Mouse (Mus musculus) left cerebral cortex, adult 9 months (tissue): Measurements from ENCODE around the gene Ucn3.
A peak's percentile ranks its signal among the peaks of the same experiment; 100 is the strongest.
"Not testable (repeated sequence)": the region's sequence is repeated elsewhere in the genome, so short reads cannot be mapped to it uniquely, and the experiment has no call there.

Source experiments
- DNase-seq, 2 experiments: peaks; one replicate each; pipeline ENCODE4 v3.0.0; 2022; ENCODE audit warnings: low spot score in 2 of 2

Gene Ucn3

DNA sequence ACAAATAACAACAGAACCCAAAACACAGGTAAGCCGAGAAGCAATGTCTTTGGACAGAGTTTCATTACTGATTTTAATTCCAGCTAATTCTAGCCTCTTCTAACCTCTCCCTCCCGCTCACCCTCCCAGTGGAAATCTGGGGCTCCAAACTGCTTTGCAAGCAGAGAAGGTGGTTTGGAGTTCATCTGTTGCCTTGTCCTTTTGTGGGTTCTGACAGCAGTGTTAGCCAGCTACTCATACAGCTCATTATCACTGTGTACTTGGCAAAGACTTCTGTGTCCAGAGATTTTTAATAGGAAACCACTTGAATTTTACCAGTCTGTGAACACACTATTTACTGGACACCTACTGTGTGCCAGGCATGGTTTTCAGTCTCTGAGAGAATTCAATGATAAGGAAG lies at the start of gene Ucn3:
Gene Ucn3, minus strand, starts transcription at position 101 of the 400 bp plus-strand sequence.
- no peak for DNase-seq

- no peak for DNase-seq
Observed at GRCm38 (mm10) chr13:3992081-3992480, 46.9 kb upstream of the Ucn3 start.

DNA sequence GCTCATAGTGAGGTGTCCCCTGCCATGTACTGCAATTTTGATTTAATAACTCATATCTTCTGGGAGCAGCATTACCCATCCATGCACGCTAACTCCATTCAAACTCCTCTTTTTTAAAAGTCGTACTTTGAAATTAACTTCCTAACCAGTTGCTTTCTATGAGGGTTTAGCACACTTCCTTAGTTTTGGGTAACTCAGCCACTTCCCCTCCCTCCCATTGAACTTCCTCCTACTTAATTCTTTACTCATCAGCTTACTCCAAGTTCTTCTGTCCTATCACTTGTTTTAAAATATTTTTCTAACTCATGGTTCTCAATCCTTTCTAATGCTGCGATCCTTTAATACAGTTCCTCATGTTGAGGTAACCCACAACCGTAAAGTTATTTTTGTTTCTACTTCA lies 23.7 kb upstream of the Ucn3 start:
- DNase-seq = no peak

DNA sequence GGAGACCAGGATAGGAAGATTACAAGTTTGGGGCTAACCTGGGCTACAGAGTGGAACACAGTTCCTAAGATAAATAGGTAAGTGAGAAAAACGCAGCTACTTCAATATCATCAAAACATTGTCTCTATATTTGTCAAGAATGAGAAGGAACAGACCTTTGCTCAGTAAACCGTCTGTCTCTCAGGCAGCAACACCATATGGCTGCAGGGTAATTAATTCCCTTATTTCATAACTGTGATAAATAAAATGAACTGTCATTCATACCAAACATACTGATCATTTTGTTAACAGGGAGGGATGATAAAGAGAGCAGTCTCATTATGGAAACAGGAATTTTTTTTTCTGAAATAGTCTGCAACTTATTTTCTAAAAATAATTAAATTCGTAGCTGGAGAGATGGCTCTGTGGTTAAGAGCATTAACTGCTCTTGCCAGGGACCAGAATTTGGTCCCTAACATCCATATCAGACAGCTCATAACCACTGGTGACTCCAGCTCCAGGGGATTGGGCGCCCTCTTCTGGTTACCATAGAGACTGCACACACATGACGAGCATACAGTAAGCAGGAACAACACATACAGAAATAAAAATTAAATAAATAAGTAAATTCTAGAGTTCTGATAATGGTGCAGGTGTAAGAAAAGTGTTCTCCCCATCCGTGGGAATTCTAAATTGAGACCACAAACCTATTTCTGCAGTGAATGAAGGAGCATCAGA lies 6.2 kb upstream of the Ucn3 start:
- DNase-seq = no peak

- DNase-seq = no peak
Observed at GRCm38 (mm10) chr13:3949477-3949876, 4.3 kb upstream of the Ucn3 start.

GRCm38 (mm10) chr13:3947267-3947666 lies 2.1 kb upstream of the Ucn3 start:
- DNase-seq = no peak

DNA sequence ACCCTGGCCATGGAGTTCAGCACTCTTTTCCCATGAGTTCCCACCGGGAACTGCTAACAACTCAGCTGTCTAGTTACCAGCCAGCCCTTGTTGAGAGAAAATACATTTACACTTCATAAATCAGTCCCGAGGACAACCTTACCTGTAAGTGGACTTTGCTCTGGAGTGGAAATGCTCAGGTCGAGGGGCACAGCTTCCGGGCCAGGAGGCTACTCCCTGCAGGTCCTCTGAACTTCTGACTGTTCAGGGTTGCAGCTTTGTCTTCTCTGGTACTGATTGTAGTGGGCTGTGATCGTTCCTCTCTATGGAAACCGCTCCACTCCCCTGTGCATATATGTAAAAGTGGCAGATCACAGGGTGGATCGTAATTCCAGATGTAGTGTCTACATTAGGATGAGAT lies 450 bp downstream of the Ucn3 start:
- no peak for DNase-seq

DNA sequence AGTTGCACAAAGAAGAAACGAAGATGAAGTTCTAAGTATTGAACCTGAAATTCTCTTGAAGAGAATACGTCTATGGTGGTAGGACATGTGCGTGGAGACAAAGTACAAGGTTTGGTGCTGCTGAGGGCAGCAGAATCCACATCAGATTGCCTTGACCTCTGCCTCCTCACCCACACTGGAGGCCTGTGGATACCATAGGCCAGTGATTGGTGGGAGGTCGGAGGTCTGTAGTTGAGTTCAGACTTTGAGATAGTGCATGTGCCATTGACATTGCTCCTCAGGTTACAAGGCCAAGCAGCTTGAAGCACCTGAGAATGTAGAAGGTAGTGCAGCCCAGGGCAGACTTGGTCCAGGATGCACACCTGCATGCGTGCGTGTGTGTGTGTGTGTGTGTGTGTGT lies 19.1 kb downstream of the Ucn3 start:
- DNase-seq = no peak

GRCm38 (mm10) chr13:3925632-3926031 lies 19.5 kb downstream of the Ucn3 start:
- no peak for DNase-seq

DNA sequence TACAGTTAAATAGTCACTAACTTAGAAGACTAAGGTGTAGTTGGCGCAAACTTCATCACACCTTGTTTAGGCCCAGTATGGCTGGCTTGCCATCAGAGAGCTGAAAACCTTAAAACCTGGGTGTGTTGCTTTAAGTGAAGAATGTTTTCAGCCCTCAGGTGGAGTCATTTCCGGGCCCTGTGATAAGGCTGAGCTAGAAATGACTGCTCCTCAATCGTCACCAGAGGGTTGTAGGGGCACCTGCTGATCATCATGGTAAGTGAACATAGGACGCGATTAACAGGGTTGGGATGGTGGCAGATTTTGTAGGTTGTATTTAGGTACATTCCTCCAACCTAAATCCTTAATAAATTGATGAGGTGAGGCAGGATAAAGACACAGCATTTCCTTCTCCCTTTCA lies 20.7 kb downstream of the Ucn3 start:
- DNase-seq = no peak

GRCm38 (mm10) chr13:3917571-3918311 lies 27.4 kb downstream of the Ucn3 start, which contains the start of the genes Net1 and Tubal3:
Gene Net1, minus strand, starts transcription at chr13:3918220.
Gene Tubal3, plus strand, starts transcription at chr13:3918274.
- DNase-seq = peak; percentile 42 to 90

- no peak for DNase-seq
Observed at GRCm38 (mm10) chr13:3913504-3913903, 31.6 kb downstream of the Ucn3 start.

GRCm38 (mm10) chr13:3910356-3910755 lies 34.8 kb downstream of the Ucn3 start:
- DNase-seq = no peak

DNA sequence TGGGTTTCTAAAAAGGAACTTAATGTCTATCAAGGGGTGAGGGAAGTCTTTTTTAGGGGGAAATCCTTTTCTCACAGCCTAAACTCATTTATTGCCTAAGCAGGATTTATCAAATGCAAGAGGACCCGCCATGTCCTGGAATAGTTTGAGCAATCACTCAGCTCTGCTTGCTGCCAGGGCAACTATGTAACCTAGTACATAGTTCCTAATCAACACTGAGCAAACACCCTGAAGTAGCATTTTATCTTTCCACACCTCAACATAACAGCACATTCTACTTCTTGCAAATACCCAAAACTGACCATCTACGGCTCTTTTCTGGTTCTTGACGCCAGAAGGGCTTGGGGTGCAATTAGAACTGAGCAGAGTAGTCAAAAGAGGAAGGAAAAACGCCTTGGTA lies 36.9 kb downstream of the Ucn3 start:
- DNase-seq = no peak

DNA sequence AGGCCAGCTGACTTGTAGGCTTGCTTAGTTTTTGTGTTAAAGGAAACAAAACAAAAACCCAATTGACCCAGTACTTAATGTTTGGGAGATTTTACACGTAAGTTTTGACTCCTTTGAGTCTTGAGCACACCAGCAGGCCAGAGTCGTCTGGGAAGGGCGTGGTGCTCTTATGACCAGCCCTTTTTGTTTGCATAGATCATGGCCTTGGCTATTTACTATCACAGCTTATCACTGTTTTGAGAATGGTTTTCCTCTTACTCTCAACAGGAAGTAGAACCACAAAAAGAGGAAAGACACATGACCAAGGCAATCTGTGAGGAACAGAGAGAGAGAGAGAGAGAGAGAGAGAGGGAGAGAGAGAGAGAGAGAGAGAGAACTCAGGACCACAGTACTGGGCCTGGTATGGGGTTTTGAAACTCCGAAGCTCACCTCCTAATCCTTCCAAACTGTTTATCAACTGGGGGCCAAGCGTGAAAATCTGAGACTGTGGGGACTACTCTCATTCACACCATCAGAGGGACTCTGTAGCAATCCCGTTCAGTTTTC lies 37.9 kb downstream of the Ucn3 start:
- no peak for DNase-seq

DNA sequence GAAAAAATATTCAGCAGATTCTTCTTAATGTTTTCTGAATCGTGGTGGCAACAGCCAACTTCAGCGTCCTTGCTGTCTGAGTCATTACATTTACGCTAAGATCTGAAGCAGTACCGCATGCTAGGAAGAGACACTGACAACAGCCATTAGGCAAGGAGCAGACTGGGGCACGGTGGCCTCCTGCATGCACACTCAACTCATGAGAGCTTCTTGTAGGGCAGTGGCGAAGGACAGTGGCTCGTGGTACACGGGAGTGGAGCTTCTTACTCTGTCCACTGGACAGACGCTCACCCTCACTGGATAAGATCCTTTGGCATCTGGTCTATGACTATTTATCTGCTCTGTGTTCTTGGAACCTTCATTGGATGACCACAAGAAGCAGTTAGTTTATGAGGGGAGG lies 45.8 kb downstream of the Ucn3 start:
- no peak for DNase-seq

- DNase-seq = not testable (repeated sequence)
Observed at GRCm38 (mm10) chr13:3898202-3898601, 46.9 kb downstream of the Ucn3 start.

GRCm38 (mm10) chr13:3896913-3897312 lies 48.2 kb downstream of the Ucn3 start:
- DNase-seq = peak in 1 of 2 experiments; percentile 85

GRCm38 (mm10) chr13:3896032-3896431 lies 49.1 kb downstream of the Ucn3 start:
- no peak for DNase-seq

DNA sequence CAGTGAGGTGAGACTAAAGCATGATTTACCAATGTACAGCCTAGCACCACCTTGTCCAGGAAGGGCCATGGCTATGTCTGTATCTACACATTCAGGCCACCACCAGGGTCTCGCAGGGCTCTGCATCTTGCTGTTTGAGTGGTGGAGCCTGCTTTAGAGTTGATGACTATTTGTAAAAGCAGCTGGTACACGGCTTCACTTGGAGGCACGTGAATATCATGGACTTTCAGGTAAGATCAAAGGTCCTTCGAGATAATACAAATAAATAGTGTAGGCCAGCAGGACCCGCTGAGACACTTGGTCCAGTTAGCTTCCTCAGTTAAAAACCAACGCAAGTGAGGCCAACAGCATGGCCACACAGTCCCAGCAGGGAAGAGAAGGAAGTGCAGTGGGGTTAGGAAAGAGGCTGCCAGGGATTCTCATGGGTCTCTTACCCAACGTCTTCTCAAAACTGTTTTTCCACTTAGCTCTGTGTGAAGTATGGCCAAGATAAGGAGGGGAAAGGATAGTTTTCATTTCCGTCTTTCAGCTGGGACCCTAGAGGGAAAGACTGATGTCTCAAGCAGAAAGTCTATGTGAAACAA lies 49.7 kb downstream of the Ucn3 start:
- no peak for DNase-seq

- no peak for DNase-seq
Observed at GRCm38 (mm10) chr13:3894549-3894948, 50.6 kb downstream of the Ucn3 start.

- peak; percentile 67 to 86 for DNase-seq
Observed at GRCm38 (mm10) chr13:3893126-3893734, 51.9 kb downstream of the Ucn3 start.
